Mouse (Mus musculus) cerebellum, postnatal 25 days (tissue): ENCODE results near the gene Amdhd2.

ENCODE experiments used
- DNase-seq, 2 experiments: peaks; one replicate each; pipeline ENCODE4 v3.0.0; 2021; ENCODE audit warnings: mixed read lengths in 2 of 2

The Amdhd2 gene

DNA sequence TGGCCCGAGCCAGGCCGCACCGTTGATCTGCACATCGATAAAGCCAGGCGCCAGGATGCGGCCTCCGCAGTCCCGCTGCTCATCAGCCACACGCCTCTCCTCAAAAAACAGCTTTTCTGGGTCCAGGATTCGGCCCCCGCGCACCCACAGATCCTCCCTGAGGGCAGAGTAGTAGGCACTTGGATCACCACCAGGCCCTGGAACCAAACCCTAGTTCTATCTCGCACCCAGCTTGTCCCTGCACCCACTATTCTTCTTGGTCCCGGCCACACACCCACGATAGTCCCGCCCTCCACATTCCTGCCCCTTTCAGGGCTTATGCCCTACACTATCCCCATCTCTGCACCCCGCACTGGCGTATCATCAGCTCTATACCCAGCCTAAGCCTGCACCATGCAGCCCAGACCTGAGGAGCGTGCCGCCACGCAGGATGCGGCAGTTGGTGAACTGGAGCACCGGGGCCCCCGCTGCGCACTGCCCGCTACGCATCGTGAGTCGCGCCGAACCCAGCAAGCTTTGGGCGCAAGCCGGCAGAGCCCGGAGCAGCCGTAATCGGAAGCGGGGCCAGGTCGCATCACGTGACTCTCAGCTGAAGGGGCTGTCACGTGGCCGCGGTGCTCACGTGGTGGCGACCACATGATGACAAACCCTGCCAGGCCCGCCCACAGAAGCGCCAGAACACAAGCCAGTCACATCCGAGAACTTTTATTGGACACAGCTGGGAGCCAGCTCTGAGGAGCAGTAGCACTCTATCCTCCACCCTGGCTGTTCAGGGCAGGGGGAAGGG lies at the start of gene Amdhd2:
Gene Amdhd2, minus strand, starts transcription at position 591 of the 787 bp plus-strand sequence.
- DNase-seq: peak; percentile 94 to 98

DNA sequence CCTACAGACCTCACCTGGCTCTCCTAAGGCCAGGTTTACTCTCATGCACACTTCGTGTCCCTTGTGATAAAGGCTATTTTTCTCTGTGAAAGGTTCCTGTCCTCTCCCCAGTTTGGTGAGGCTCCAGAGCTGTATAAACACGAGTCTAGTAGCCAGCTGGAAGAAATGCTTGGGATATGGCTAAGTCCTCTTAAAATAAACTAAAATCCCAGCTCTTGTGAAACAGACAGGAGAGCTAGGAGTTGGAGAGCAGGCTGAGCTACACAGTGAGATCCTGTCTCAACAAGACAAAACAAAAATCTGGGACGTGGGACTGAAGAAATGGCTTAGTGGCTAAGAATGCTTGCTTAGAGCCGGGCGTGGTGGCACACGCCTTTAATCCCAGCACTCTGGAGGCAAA lies 49.6 kb upstream of the Amdhd2 start:
- DNase-seq: no peak

DNA sequence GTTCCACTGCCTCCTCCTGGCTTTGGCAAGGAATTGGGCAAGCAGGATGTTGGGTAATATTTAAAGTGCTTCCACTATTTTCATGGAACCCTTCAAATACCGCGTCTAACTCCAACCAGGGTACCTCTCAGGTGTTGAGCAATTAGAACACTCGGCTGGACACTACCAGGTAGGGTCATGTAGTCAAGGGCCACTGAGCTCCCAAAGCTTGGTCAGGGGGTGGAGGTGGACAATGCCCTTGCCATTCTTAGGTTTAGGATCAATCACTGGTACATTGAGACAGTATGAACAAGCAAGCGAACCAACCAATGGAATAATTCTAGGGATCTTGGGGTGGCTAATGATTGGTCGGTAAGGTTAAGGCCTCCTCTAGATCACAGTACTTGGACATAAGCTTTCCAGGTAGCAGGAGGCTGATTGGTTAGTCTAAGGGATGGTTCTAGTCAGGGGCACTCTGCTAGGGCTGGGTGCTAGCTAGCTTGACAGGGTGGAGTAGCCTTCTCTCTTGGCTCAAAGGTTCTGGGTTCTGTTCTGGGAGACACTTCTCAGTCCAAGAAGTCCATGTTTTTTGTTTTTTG lies 49.0 kb upstream of the Amdhd2 start:
- DNase-seq: no peak

DNA sequence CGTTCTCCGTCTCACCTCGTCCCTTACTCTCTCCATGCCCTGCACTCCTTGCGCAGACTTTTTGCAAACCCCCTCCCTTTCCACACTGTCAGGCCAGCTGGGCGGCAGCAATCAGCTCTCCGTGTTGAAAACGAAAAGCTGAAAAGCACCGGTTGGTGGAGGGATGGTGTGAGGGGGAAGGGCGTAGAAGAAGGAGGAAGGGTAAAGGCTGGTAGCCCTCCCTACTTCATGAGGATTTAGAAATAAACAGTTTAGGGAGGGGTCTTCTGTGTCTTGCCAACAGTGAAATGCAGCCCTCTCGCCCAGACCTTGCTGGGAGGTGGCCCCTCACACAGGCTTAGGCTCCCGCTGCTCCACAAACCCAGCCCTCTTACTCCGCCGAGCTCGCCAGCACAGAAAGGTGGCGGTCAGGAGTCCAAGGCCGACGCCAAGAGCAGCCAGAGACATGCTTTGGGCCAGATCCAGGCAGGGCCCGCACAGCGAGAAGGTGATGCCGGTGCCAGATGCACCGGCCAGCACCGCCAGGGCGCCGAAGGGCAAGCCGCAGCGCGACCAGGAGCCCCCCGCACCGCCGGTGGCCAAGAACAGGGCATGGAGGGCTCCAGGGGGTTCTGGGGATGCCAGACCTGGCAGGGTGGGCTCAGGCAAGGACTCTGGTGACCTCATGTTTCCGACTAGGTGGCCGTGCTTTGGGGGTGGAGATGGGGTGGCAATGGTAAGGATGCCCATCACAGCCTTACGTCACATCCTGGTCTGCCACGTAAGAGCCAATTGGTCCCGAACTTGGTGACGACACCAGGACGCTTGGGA lies 48.3 kb upstream of the Amdhd2 start:
- DNase-seq: peak; percentile 85 to 87

DNA sequence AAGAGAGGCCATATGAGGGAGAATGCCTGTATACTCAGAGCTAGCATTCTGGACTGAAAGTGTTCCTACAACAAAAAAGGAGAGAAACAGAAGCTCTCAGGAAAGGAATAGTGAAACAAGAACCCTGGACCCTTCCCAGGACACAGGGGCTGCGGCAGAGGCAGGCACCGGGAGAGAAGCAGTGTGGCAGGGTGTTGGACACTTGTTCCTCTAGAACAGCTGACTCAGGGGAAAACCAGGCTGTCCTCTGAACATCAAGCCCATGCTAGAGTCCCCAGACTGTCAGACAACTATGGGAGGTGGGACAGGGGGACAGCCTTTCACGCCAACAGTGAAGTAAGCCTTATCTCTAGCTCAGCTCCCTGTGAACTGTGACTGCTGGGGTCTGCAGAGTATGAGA lies 47.0 kb upstream of the Amdhd2 start:
- DNase-seq: no peak

DNA sequence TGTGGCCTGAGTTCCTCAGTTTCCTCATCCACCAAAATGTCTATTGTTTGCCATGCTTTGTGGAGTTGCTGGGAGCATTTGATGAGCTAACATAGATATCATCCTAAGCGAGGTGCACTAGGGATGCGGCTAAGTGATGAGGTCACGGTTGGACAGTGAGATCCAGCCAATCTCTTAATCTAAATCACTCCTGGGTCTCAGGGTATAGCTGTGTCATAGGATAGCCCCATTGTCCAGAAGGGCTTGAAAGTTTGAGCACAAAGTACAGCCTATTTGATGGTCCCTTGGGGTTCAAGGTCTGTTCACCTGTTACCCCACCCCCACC lies 46.3 kb upstream of the Amdhd2 start:
- no peak for DNase-seq

DNA sequence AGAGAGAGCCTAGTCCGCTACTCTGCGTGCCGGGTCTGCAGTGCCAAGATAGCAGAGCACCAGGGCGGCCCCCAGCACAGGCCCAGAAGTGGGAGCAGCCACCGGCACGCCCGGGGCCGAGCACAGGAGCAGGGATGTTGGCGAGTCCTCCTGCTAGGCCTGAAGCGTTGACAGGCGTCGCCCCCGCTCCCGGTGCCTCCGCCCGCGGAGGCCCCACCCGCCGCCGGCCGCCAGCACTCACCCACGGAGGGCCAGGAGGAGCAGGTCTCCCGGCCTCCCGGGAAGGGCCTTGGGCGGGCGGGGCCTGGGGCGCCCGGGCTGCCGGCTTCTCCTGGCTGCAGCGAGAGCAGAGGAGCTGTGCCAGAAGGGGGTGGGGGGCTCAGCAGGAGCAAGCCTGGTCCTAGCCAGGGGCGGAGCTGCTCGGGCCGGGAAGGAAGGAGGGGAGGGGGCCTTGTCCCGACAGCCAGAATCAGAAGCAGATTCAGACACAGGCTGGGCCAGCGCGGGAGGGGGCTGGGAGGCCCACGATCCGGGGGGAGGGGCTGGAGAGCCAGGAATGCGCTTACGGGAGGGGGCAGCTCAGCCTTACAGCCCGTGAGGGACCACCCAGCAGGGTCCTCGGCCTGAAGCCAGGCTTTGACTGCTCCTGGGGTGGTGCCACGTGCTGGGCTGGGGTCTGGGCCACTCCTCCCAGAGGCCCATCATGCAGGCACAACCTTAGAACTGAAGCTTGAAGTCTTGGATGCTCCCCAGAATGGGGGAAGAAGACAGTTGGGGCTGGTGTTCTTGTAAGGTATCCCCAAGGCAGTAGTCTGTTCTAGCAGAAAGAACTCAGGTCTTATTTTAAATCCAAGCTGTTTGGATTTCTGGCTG lies 45.7 kb upstream of the Amdhd2 start, which contains the start of gene Ntn3:
Gene Ntn3, minus strand, starts transcription at position 489 of the 873 bp plus-strand sequence.
- DNase-seq: peak in 1 of 2 experiments; percentile 64

DNA sequence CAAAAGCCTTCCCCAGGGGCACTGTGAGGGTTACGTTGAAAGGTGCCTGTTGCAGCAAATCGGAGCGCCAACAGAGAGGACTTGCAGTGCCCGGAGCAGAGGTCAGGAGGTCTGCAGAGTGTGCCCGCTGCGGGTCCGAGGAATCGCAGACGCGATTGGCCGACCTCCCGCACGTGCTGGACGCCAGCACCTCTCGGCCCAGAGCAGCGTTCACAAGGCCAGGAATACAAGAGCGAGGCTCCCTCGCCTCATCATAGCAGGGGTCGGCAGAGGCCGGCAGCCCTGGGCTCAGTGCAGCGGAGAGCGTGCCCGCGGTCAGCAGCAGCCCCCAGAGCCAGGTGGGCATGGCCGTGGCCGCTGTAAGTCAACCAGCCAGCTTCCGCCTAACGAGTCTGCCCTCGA lies 45.1 kb upstream of the Amdhd2 start:
- peak; percentile 52 to 58 for DNase-seq

DNA sequence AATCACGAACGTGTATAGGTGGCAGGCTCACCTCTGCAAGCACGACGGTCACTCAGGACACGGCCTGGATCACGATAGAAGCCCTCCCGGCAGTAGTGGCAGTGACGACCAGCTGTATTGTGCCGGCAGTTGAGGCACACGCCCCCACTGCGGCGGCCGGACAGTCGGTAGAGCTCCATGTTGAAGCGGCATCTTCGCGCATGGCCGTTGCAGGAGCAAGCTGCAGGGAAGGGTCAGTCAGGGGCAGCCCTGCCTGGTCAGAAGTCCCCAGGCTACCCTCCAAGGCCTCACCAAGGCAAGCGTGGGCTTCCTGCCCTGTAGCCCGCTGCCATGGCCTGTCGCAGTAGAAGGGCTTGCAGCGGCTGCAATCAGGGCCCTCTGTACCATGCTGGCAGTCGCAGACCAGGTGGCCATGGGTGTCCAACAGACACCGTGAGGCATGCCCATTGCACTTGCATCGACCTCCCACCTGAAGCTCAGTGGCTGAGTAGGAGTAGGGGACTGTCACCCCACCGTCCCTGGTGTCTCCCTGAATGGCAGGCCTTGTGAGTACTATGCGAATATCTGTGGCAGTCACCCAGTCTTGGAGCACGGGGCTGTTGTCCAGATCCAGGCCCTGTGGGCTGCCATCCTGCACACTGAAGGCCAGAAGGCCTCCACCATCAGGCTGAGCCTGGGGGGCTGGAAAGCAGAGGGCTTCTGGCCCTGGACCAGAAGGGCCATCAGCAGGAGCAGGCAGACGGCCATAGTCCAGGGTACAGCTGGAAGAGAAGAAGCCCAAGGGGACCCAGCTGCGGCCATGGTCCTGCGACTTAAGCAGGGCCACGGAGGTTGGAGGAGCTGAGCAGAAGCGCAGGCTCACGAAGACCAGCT lies 44.4 kb upstream of the Amdhd2 start:
- peak; percentile 20 to 29 for DNase-seq

DNA sequence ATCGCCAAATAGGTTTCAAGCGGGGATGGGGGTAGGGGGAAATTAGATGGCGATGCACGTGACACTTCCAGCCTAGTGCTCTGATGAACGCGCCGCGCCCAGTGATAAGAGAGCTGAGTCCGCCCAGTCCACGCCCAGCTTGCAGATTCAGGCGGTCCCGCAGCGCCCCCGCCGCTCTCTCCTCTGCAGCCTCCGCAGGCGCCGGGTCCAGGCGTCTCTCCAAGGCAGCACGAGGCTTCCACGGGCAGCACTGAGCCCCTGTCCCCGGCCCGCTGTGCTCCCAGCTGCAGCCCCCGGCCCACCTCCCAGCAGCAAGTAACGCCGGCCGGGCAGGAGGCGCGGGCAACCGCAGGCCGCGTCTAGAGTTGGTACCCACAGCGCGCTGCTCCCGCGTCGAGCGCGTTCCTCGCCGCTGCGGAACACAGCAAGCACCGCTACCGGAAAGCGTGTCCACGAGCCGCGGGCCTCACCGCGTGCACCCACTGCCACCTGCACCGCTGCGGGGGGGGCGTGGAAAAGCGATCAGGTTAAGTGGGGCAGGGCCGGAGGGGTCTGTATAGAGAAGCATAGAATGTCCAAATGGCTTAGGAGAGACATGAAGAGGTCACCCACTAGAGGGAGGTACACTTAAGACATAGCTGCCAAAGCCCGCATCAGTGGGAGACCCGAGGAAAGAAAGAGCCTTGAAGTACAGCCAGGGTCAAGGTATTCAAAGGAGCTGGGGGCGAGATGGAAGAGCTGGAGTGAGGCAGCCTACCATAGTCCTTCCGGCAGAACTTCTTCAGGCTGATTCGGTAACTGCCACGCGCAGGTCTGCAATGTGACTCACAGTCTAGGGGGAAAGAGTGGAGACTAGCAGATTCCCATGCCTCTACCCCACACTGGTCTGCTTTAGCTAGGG lies 43.1 kb upstream of the Amdhd2 start:
- DNase-seq: peak; percentile 68 to 78

DNA sequence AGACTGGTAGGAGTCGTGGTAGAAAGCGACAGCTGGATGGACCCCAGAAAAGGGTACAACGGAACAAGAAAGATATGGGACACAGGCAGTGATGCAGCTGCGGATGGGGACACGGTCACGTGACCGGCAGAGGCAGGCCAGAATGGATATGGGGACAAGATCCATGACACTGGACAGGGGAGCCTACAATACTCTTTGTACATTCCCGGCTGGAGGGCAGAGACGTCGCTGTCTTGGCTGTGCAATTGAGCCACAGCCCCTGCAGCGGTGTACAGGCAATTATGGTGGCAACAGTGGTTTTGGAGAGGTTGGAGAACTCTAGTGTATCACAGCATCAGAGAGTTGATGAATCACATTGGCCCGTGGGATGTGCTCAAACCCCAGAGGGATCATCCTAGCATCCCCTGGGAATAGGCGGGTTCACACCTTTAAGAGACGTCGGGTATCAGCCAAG lies 42.4 kb upstream of the Amdhd2 start:
- peak in 1 of 2 experiments; percentile 58 for DNase-seq

DNA sequence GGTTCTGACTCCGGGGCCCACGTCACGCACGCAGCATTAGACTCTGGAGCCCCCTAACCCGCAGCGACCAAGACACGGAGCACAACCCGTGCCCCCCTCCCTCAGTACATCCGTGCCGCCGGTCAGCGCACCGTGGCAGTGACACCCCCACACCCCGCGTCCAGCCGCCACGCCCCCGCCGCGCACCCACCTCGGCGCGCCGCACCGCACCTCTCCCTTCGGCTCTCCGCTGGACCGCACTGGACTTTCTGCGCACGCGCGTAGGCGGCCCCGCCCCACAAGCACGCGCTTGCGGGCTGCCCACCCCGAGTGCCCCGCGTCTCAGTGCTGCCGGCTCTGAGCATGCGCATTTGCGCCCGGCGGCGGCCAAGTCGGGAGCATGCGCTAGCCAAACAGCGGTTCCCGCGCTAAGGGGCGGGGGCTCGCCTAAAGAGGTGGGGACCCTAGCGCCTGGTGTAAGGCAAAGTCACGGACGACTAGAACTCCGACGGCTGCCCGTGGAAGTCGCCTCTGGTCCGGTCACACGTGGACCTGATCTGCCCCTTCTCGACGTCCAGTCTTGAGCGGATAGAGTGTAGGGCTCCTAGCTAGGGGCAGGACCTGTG lies 41.8 kb upstream of the Amdhd2 start, which contains the start of gene Tbc1d24:
Gene Tbc1d24, minus strand, starts transcription at position 279 of the 605 bp plus-strand sequence.
- DNase-seq: peak; percentile 95 to 98

DNA sequence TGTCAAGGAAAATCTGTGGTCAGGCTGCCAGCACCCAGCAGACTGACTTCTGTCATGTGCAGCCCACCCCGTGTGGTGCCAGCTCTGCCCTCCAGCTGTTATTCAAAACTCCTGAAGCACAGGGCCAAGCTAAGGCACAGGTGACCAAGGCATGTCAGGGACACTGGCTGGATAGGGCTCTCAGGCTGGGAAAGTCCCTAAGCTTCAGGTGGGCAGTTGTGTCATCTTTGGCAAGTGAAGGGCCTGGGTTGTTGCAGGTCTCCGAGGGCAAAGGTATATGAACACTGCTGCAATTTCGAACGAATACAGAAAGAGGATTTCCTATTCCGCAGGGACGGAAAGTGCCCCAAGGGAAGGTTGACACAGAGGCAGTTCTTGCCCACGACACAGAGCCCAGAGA lies 41.3 kb upstream of the Amdhd2 start:
- DNase-seq: peak in 1 of 2 experiments; percentile 34

DNA sequence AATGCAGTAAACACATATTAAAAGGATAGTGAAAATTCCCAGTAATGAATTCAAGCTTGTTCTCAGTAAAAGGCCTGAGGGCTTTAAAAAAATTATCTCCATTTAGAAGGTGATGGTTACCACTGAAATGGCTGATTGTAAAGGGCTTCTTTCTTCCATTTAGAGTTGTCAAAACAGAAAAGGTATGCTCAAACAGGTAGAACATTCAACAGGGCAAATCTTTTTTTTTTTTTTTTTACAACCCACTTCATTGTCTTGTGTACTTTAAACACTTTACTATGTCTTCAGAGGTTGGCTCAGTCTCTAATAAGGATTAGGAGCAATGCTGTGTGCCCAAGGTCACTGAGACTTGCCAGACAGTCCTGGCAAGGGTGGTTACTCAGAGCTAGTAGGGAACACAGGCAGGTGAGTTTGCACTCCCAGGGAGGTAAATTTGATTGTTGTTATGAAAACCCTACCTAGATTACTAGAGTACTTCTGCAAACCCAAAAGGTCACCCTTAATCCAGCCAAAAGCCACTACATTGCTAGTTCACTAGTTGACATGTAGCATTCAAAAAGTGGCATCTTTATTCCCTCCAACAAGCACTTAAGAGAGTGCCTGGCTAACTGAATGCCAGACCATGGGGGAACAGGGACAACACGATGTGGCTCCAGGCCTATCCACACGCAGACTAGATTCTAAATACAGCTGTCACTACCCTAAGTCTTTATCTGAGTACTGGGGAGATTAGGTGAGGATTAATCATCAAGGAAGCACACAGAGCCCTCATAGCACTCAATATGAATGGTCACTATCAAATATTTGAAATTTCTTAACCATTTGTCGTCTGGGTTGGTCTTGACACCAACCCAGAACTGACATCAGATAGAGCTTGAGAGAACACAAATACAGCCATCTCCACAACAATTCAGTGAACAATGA lies 40.3 kb upstream of the Amdhd2 start:
- no peak for DNase-seq

DNA sequence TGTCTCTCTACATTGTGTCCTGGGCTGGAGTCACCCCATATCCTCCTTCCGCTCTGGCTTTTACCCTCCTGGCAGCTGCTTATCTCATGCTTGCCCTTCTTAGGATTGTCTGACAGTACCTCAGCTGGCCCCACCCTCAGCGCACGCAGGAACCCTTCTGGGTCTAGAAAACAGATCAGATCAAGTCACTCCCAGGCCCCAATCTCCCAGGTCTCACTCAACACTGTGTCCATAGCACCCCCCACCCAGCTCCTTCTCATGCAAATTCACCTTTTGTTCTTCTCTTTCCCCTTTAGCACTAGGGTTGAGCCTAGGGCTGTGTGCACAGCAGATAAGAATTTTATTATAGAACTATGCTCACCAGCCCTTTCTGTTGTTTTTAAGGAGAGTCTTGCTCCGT lies 39.5 kb upstream of the Amdhd2 start:
- DNase-seq: no peak

DNA sequence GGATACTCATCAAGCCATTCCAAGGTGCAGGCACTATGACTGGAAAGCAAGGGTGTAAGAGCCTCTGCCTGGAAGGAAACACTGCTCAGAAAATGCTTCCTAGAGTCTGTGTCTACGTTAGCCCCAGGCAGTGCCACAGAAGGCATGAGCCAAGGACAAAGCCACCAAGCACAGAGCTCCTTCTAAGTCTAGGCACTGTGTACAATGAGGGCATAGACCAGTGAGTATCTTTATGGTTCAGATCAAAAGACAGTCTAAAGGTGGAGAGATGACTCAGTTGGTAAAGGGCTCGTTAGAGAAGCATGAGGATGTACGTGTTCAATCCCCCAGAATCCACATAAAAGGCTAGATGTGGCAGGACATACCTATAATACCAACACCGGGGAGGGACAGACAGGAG lies 37.5 kb upstream of the Amdhd2 start:
- no peak for DNase-seq

DNA sequence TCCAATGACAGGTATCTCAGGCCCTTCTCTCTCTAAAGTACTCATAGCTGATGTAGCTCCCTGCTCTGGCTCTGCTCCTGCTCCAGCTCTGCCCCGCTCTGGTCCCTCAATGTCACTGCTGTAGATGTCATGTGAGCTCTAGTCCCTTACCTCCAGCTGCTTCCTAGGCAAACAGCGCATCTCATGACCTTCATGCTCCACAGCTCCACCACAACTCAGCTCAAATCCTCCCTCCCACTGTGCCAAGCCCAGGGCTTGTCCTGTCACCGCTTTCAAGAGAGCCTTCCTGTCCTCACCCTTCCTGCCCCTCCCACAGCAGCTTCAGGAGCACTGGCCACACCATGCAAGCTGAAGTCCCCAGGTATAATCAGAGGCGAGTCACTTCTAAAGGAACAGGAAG lies 36.2 kb upstream of the Amdhd2 start:
- DNase-seq: peak; percentile 44

DNA sequence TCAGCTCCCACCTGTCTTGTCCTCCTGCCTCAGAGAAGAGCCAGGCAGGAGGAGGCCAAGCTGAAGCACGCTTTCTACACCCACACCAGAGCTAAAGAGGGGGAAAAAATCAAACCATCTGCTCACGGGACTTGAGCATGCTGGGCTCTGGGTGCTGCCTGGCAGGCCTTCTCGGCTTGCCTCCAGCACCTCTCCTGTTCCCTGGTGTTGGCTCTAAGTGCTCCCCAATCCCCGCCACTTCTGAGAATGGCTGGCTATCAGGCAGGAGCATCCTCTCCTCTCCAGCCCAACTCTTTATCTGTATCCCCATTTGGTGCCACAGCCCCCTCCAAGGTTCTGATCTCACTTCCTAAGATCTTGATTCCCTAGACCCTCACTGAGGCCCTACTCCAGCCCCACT lies 35.7 kb upstream of the Amdhd2 start:
- DNase-seq: peak; percentile 69
